Mouse (Mus musculus): ENCODE data around the gene C4b. TPM values are rescaled to one million over a fixed set of nuclear protein-coding genes. Genes with fewer than 3 reads are reported as not detected.
A peak's percentile ranks its signal among the peaks of the same experiment; 100 is the strongest.

C4b gene
- total RNA-seq, 1 experiment: 0.45 TPM

DNA sequence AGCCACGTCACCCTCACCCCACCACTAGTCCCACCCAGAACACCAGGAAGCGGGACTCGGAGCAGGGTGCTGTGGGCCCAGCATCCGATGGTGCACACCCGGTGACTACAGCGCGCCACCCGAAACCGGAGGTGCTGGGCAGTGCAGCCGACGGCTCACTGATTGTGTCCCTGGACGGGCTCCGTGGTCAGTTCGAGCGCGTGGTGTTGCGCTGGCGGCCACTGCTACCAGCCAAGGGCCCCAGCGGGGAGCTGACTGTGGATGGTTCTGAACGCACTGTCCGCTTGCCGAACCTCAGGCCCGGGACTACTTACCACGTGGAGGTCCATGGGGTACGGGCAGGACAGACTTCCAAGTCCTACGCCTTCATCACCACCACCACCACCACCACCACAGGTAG, 63.5 kb downstream of the C4b start:
- H3K4me1 ChIP-seq (ENCODE audit: control insufficient read depth in 2 of 2, insufficient read depth in 2 of 2, low read length in 2 of 2, poor library complexity in 1 of 2): peaks cover 0 to 8% of the 10 kb centered on the region in 2 experiments; a peak in 1 of 4 replicates
- no peaks in the 10 kb centered on the region for H3K9me3 ChIP-seq (ENCODE audit: control insufficient read depth, insufficient read depth, low read depth, low read length)
- DNase-seq (ENCODE audit: low read depth, low spot score): no peak
- no peaks in the 10 kb centered on the region for H3K36me3 ChIP-seq (ENCODE audit: control insufficient read depth, insufficient read depth, low read length, poor library complexity, severe bottlenecking)
- H3K4me3 ChIP-seq (ENCODE audit: insufficient read depth in 1 of 2, low read depth in 1 of 2, low read length in 2 of 2, poor library complexity in 1 of 2, severe bottlenecking in 1 of 2): peak overlapping the region; percentile 48 to 50
- in situ Hi-C loops (cut with MboI; ENCODE audit: low sequenced_read_pairs in 2 of 2, unreplicated experiment in 2 of 2): no loop called here
- no peak for TF ChIP-seq HCFC1 (IDR thresholded peaks at IDR 0.05; ENCODE audit: borderline replicate concordance, insufficient read depth, low read length)
- no peak for TF ChIP-seq MAFK (IDR thresholded peaks at IDR 0.05; ENCODE audit: insufficient read depth, low read depth, low read length)
- no peak for TF ChIP-seq CHD2 (IDR thresholded peaks at IDR 0.05; ENCODE audit: low read depth, low read length)
- TF ChIP-seq ZC3H11A (IDR thresholded peaks at IDR 0.05; ENCODE audit: borderline replicate concordance, low read depth, low read length): no peak
- TF ChIP-seq ZNF384 (IDR thresholded peaks at IDR 0.05; ENCODE audit: low read depth, low read length): no peak
- no peak overlapping the region for H3K27ac ChIP-seq (ENCODE audit: insufficient read depth, low read depth, low read length, poor library complexity, severe bottlenecking)
- H3K9ac ChIP-seq (ENCODE audit: insufficient read depth, low read depth, low read length, poor library complexity, severe bottlenecking): no peak overlapping the region

Other genes with a start within 250 kb of the C4b start
- gene Btnl6, start 226.5 kb downstream of the C4b start, total RNA-seq (2012; rRNA removed): not detected in 2 replicates
- gene Notch4, start 179.6 kb downstream of the C4b start, total RNA-seq (2012; rRNA removed): 14.0 and 24.7 TPM in 2 replicates
- gene Gpsm3, start 154.1 kb downstream of the C4b start, total RNA-seq (2012; rRNA removed): 4.9 and 5.8 TPM in 2 replicates
- gene Pbx2, start 152.6 kb downstream of the C4b start, total RNA-seq (2012; rRNA removed): 36.0 and 47.2 TPM in 2 replicates
- gene Ager, start 146.0 kb downstream of the C4b start, total RNA-seq (2012; rRNA removed): 2.3 and 2.5 TPM in 2 replicates
- gene Rnf5, start 140.2 kb downstream of the C4b start, total RNA-seq (2012; rRNA removed): 21.4 and 22.8 TPM in 2 replicates
- gene Agpat1, start 139.6 kb downstream of the C4b start, total RNA-seq (2012; rRNA removed): 55.9 and 62.7 TPM in 2 replicates
- gene Egfl8, start 127.9 kb downstream of the C4b start, total RNA-seq (2012; rRNA removed): 1.0 and 2.0 TPM in 2 replicates
- gene Ppt2, start 115.4 kb downstream of the C4b start, total RNA-seq (2012; rRNA removed): 13.6 and 26.4 TPM in 2 replicates
- 0.13 and 0.16 TPM in 2 replicates for gene Prrt1, start 114.3 kb downstream of the C4b start, total RNA-seq (2012; rRNA removed)
- 4.4 and 7.5 TPM in 2 replicates for gene Fkbpl, start 99.1 kb downstream of the C4b start, total RNA-seq (2012; rRNA removed)
- gene Atf6b, start 96.7 kb downstream of the C4b start, total RNA-seq (2012; rRNA removed): 55.7 and 86.7 TPM in 2 replicates
- 0.18 and 0.26 TPM in 2 replicates for gene Tnxb, start 73.3 kb downstream of the C4b start, total RNA-seq (2012; rRNA removed)
- gene Cyp21a1, start 60.7 kb upstream of the C4b start, total RNA-seq (2012; rRNA removed): 0.27 and 0.32 TPM in 2 replicates
- gene Stk19, start 93.1 kb upstream of the C4b start, total RNA-seq (2012; rRNA removed): 29.1 and 32.6 TPM in 2 replicates
- 39.0 and 45.2 TPM in 2 replicates for gene Dxo, start 93.1 kb upstream of the C4b start, total RNA-seq (2012; rRNA removed)
- gene Skiv2l, start 106.3 kb upstream of the C4b start, total RNA-seq (2012; rRNA removed): 40.5 and 66.0 TPM in 2 replicates
- 50.2 and 63.4 TPM in 2 replicates for gene Nelfe, start 106.5 kb upstream of the C4b start, total RNA-seq (2012; rRNA removed)
- gene Cfb, start 118.6 kb upstream of the C4b start, total RNA-seq (2012; rRNA removed): 0.16 and 0.18 TPM in 2 replicates
- 9.4 and 11.5 TPM in 2 replicates for gene Zbtb12, start 135.6 kb upstream of the C4b start, total RNA-seq (2012; rRNA removed)
- 0.31 TPM in 1 of 2 replicates, not detected in the other for gene Gm20547, start 138.2 kb upstream of the C4b start, total RNA-seq (2012; rRNA removed)
- 5.0 TPM in 2 replicates for gene C2, start 154.4 kb upstream of the C4b start, total RNA-seq (2012; rRNA removed)
- 124 and 147 TPM in 2 replicates for gene Ehmt2, start 154.6 kb upstream of the C4b start, total RNA-seq (2012; rRNA removed)
- 5.5 and 8.7 TPM in 2 replicates for gene Slc44a4, start 170.6 kb upstream of the C4b start, total RNA-seq (2012; rRNA removed)
- gene Neu1, start 187.4 kb upstream of the C4b start, total RNA-seq (2012; rRNA removed): 24.0 and 40.6 TPM in 2 replicates
- gene Hspa1b, start 215.4 kb upstream of the C4b start, total RNA-seq (2012; rRNA removed): 11.0 and 14.6 TPM in 2 replicates
- 1.9 TPM in 1 of 2 replicates, not detected in the other for gene Gm20481, start 226.0 kb upstream of the C4b start, total RNA-seq (2012; rRNA removed)
- 5.8 and 5.9 TPM in 2 replicates for gene Hspa1a, start 228.3 kb upstream of the C4b start, total RNA-seq (2012; rRNA removed)
- 0.45 and 0.48 TPM in 2 replicates for gene Hspa1l, start 228.8 kb upstream of the C4b start, total RNA-seq (2012; rRNA removed)
- gene Lsm2, start 238.0 kb upstream of the C4b start, total RNA-seq (2012; rRNA removed): 52.1 and 64.4 TPM in 2 replicates